Mouse (Mus musculus) hindbrain, embryonic 16.5 days (tissue): ENCODE measurements at regions not wholly inside any gene's neighbourhood (a gene's known extent, or its start where the extent isn't known, plus 50 kb on each side); places are given as distances from the start of the nearest gene placed in this dataset.

Experiments
- ATAC-seq: fragments of 200-750 bp; cut with Nextera tagmentation; 2 replicates; pipeline ENCODE4 v1.8.0; 2017; ENCODE audit warnings: moderate TSS enrichment, moderate library complexity
- H3K27ac ChIP-seq: fragments of 300-500 bp; sonication (generic); 2 replicates; pipeline ENCODE4 v1.5.1; 2014; ENCODE audit warnings: low read depth, mild to moderate bottlenecking, control low read depth, low read length, moderate library complexity
- H3K27me3 ChIP-seq: fragments of 300-500 bp; sonication (generic); replicated peaks from 2 replicates; pipeline ENCODE4 v1.6.1; 2014; ENCODE audit warnings: low read length; ENCODE audit not compliant: control insufficient read depth, insufficient read depth
- H3K36me3 ChIP-seq: fragments of 300-500 bp; sonication (generic); 2 replicates; pipeline ENCODE4 v1.6.1; 2014; ENCODE audit warnings: mild to moderate bottlenecking, low read length, moderate library complexity, mixed read lengths; ENCODE audit not compliant: control insufficient read depth, insufficient read depth
- H3K4me1 ChIP-seq: fragments of 300-500 bp; sonication (generic); 2 replicates; pipeline ENCODE4 v1.6.1; 2014; ENCODE audit warnings: low read depth, low read length; ENCODE audit not compliant: control insufficient read depth, insufficient read depth
- H3K4me2 ChIP-seq: fragments of 300-500 bp; sonication (generic); 2 replicates; pipeline ENCODE4 v1.6.1; 2014; ENCODE audit warnings: mild to moderate bottlenecking, low read length, control low read depth, moderate library complexity
- H3K4me3 ChIP-seq: fragments of 300-500 bp; sonication (generic); 2 replicates; pipeline ENCODE4 v1.5.1; 2014; ENCODE audit warnings: mild to moderate bottlenecking, low read length, control low read depth, moderate library complexity
- H3K9ac ChIP-seq: fragments of 300-500 bp; sonication (generic); 2 replicates; pipeline ENCODE4 v1.6.1; 2014; ENCODE audit warnings: low read depth, mild to moderate bottlenecking, control low read depth, low read length, moderate library complexity
- H3K9me3 ChIP-seq: fragments of 300-500 bp; sonication (generic); 2 replicates; pipeline ENCODE4 v1.6.1; 2014; ENCODE audit warnings: mild to moderate bottlenecking, low read length, moderate library complexity; ENCODE audit not compliant: control insufficient read depth
- WGBS: fragments of 180-500 bp; shearing (Covaris S2); extraction: QIAGEN DNeasy Blood & Tissue Kit; methylation state at CpG from one replicate; pipeline ENCODE4 v1.1.7; 2014; 5-methylcytosine and 5-hydroxymethylcytosine counted together

DNA sequence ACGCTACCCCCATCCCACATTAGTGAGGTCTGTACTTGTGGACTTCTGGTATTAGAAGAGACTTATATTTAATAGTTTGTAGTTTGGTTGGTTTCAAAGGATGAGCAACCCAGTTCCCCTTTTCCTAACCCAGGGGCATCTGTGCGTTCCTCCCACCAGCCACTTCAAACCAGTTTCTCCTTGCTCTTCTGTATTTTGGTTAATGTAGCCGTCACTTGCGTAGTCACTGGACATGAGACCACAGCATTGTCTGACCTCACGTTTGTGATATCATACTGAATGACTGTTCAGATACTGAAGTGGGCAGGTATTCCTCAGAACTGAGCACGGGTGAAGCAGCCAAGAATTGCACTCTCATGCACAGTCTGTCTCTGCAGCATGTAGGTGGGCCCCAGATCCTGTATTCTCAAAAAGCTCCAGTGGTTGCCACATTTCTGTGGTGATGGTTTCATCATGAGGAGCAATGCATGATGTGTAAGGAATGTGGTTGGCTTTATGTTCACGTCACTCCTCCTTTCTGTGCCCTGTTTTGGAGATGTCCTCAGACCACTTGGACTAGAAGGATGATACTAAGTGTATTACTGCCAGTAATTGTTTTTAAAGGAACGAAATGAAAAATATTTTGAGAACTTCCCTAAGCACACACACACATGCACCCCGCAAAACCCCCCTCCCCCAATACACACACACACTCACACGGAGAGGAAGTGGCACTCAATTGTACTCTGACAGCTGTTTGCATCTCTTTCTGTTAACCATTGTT lies 335.2 kb upstream of the Satb1 start:
- WGBS = 86% methylated on average over 10 of the region's 10 CpGs
- H3K9ac ChIP-seq = no peak overlapping the region
- H3K4me3 ChIP-seq = no peak overlapping the region
- H3K27me3 ChIP-seq = no peaks in the 10 kb centered on the region
- no peaks in the 10 kb centered on the region for H3K36me3 ChIP-seq
- H3K27ac ChIP-seq = no peak overlapping the region
- H3K9me3 ChIP-seq = no peaks in the 10 kb centered on the region
- no peak for ATAC-seq
- no peaks in the 10 kb centered on the region for H3K4me1 ChIP-seq
- H3K4me2 ChIP-seq = no peak overlapping the region

DNA sequence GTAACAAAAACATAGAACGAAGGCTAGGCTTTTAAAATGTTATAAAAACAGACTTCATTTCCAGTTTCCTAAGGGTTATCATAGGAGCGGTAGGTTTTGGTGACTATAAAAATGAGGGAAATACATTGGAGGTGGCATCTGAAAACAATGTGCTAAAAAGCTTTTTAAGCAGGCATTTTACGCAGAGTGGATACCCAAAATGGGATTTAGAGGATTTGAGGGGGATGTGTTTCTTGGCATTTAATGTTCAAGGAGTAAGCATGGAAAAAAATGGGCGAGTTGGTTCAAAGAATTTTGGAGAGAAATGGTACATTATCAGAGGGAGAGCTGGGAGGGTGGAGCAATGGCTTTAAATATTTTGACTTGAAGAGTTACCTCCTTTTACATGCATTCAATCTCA lies 334.6 kb upstream of the Satb1 start:
- no peaks in the 10 kb centered on the region for H3K4me1 ChIP-seq

DNA sequence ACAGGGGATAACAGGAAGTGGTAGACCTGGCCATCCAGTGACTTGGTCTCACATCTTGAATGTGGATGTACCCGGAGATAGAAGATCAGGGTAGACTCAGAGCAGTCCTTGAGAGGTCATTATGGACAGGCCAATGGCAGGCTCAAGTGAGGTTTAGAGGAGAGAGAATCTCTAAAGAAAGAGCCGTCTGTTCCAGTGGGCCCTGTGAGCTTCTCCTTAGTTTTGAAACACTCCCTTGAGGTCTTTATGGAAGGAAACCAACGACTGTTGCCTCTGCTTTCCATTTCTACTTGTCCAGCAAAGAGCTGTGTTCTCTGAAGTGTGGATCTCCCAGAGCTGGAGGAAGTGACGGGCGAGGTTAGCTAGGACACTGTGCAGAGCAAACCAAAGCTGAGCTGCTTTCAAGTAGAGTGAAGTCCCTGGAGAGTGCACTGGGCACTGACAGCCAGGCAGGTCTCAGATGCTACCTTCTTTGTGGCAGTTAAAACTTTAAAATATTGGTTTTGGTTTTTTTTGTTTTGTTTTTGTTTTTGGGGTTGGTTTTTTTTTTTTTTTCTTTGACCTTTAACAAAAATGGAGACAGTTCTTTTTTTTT lies 332.9 kb upstream of the Satb1 start:
- Histone ChIP-seq H3K27me3 (no peaks in the 10 kb centered on the region), H3K4me3 (no peak overlapping the region), H3K9me3 (no peaks in the 10 kb centered on the region), H3K27ac (no peak overlapping the region), H3K36me3 (no peaks in the 10 kb centered on the region), H3K4me2 (no peak overlapping the region), H3K4me1 (no peaks in the 10 kb centered on the region), H3K9ac (no peak overlapping the region)
- ATAC-seq = no peak
- 82% methylated on average over 5 of the region's 5 CpGs for WGBS

More for the DNA sequence above, 334.6 kb upstream of the Satb1 start:
- no peak for ATAC-seq
- Histone ChIP-seq H3K9me3 (no peaks in the 10 kb centered on the region), H3K27ac (no peak overlapping the region), H3K27me3 (no peaks in the 10 kb centered on the region), H3K4me3 (no peak overlapping the region), H3K36me3 (no peaks in the 10 kb centered on the region), H3K9ac (no peak overlapping the region), H3K4me2 (no peak overlapping the region)
- WGBS = 86% methylated on average over 4 of the region's 4 CpGs

DNA sequence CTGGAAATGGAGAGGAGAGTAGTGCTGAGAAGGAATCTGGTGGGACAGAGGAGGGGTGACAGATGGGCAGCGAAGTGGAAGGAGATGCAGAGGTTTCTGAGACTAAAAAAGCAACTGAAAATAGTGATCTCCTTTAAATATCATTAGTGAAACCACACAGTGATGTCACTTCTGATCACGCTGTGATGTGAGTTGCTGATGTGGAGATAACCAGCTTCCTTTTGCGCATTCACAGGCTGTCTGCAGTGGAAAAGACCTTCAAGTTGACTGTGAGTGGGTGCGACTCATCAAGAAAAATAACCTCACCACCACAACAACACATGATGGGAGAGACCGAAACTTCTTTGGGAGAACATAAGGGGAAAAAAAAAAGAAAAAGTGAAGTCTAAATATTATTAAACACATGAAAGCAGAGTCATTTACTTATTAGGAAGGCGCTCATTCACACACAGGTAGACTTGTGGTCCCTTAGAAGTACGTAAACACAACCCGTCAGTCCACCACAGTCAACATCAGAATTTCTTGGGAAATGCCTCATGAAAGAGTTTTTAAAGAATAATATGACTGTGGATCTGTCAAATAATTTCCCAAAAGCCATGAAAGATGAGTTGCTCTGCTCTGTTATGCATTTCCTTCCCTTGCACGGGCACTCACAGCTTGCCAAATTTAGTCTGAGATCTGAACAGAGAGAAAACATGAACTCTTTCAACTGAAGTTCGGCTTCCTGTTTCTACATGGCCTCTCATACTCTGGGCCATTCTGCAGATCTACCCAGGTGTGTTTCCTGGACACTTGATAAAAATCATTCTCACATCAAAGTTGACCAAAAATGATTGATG lies 329.7 kb upstream of the Satb1 start:
- H3K4me3 ChIP-seq = no peak overlapping the region
- no peak overlapping the region for H3K9ac ChIP-seq
- H3K4me2 ChIP-seq = no peak overlapping the region
- H3K9me3 ChIP-seq = no peaks in the 10 kb centered on the region
- no peak for ATAC-seq
- no peaks in the 10 kb centered on the region for H3K4me1 ChIP-seq
- no peaks in the 10 kb centered on the region for H3K27me3 ChIP-seq
- WGBS = 85% methylated on average over 10 of the region's 10 CpGs
- no peaks in the 10 kb centered on the region for H3K36me3 ChIP-seq
- no peak overlapping the region for H3K27ac ChIP-seq

DNA sequence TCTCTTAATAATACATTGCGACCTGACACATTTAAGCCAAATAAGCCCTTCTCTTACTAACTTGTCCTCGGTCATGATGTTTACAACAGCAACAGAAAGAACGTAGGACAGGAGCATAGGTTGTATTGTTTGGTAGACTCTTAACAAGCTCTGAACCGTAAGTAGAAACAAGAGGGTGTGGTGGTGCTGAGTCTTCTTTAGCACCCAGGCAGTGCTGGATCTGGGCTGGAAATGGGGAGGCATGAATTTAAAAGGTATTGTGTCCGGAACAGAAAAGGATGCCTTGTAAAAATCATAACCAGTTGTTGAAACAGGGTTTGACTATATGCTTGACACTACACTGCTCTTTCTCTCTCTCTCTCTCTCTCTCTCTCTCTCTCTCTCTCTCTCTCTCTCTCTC lies 317.4 kb upstream of the Satb1 start:
- WGBS = 92% methylated on average over 5 of the region's 5 CpGs
- H3K27ac ChIP-seq = no peak overlapping the region
- no peak for ATAC-seq
- H3K4me3 ChIP-seq = no peak overlapping the region
- H3K4me2 ChIP-seq = no peak overlapping the region
- H3K9ac ChIP-seq = no peak overlapping the region
- no peaks in the 10 kb centered on the region for H3K4me1 ChIP-seq
- H3K27me3 ChIP-seq = no peaks in the 10 kb centered on the region
- H3K9me3 ChIP-seq = no peaks in the 10 kb centered on the region
- H3K36me3 ChIP-seq = no peaks in the 10 kb centered on the region

DNA sequence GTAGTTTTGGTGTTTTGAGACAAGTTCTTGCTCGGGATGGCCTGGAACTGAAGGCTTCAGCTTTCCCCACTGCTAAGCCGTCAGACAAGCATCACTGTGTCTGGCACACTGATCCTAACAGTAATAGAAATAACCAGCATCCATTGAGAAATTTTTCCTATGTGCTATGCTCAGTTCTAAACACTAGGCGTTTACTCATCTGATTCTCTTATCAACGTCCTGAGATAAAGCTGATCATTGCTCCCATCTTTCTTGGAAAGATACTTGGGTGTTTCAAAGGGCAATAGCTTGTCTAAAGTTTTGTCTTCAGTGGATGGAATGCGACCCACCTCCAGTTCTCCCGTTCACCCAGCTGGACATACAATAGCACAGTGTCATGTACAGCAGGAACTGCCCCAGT lies 316.7 kb upstream of the Satb1 start:
- WGBS = 84% methylated on average over 6 of the region's 6 CpGs
- H3K4me2 ChIP-seq = no peak overlapping the region
- ATAC-seq = no peak
- no peaks in the 10 kb centered on the region for H3K9me3 ChIP-seq
- H3K4me1 ChIP-seq = no peaks in the 10 kb centered on the region
- H3K4me3 ChIP-seq = no peak overlapping the region
- no peak overlapping the region for H3K9ac ChIP-seq
- H3K27ac ChIP-seq = no peak overlapping the region
- no peaks in the 10 kb centered on the region for H3K36me3 ChIP-seq
- H3K27me3 ChIP-seq = no peaks in the 10 kb centered on the region

DNA sequence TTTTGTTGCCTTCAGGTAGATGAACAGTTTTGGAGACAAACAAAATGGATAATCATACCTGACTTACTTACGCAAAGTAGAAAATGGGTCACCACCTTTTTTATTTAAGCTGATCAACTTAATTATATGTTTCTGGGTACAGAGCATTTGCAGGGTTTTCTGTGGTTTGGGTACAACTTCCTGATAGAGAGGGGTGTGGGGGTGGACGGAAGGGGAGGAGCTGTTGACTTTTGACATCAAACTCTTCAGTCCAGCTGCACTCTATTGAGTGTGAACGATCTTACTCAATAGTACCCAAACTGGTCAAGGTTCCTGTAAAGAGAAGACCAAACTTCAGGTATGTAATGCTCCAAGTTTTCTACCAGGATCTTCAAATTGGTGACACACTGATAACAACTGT lies 316.0 kb upstream of the Satb1 start:
- 88% methylated on average over 3 of the region's 3 CpGs for WGBS
- no peaks in the 10 kb centered on the region for H3K9me3 ChIP-seq
- H3K4me3 ChIP-seq = no peak overlapping the region
- no peak overlapping the region for H3K27ac ChIP-seq
- H3K4me2 ChIP-seq = no peak overlapping the region
- no peaks in the 10 kb centered on the region for H3K27me3 ChIP-seq
- no peak for ATAC-seq
- H3K4me1 ChIP-seq = no peaks in the 10 kb centered on the region
- no peak overlapping the region for H3K9ac ChIP-seq
- no peaks in the 10 kb centered on the region for H3K36me3 ChIP-seq

DNA sequence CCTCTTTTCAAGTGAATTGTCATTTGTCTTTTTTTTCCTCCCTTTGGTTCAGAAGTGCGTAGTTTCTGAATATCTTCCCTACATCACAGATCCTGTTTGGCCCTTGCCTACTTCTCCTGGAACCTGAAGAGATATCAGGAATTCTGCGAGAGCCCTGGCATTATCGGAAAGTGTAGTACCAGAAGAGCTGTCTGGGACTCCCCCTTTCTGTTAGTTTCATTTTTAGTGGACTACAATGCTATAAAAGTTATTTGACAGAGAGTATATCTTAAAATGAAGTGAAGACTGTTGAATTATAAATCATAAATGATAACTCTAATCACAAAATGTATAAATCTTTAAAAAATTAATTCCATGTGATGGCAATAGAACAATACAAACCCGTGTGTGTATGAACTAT lies 270.8 kb upstream of the Satb1 start:
- ATAC-seq = no peak
- Histone ChIP-seq H3K36me3 (no peaks in the 10 kb centered on the region), H3K4me3 (no peak overlapping the region), H3K9ac (no peak overlapping the region), H3K4me1 (no peaks in the 10 kb centered on the region), H3K27me3 (no peaks in the 10 kb centered on the region), H3K4me2 (no peak overlapping the region), H3K9me3 (no peaks in the 10 kb centered on the region), H3K27ac (no peak overlapping the region)
- 89% methylated on average over 4 of the region's 4 CpGs for WGBS

DNA sequence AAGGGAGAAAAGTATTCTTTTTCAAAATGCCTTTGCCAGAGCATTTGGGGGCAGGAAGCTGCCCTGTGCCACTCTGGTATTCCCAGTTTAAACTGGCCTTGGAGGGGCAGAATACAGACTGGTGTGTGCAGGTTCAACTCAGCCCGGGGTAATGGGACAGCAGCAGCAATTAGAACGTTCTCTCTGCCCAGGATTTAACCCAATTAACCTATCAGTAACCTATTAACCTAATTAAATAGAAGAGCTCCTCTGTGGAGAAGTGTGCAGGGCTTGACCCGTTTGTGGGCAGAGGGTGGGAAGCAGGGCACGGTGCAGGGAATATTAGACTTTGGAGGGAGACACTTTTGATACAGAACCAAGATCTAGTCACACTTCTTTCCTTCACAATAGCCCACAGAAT lies 252.7 kb upstream of the Satb1 start:
- H3K36me3 ChIP-seq = no peaks in the 10 kb centered on the region
- H3K4me3 ChIP-seq = no peak overlapping the region
- H3K4me1 ChIP-seq = no peaks in the 10 kb centered on the region
- no peak overlapping the region for H3K27ac ChIP-seq
- no peaks in the 10 kb centered on the region for H3K27me3 ChIP-seq
- 62% methylated on average over 4 of the region's 4 CpGs for WGBS
- no peak overlapping the region for H3K4me2 ChIP-seq
- no peaks in the 10 kb centered on the region for H3K9me3 ChIP-seq
- no peak for ATAC-seq
- H3K9ac ChIP-seq = no peak overlapping the region
